Mouse (Mus musculus) bone marrow, adult 2 months (tissue): ENCODE data around the gene Erc1.

ENCODE experiments used
- CTCF ChIP-seq: fragments of 200-500 bp; IDR thresholded peaks from 2 replicates; pipeline ENCODE4 v1.5.1; 2011; ENCODE audit warnings: low read length, control low read depth; ENCODE audit not compliant: control insufficient read depth, insufficient read depth
- POLR2A ChIP-seq: fragments of 200-500 bp; IDR thresholded peaks from 2 replicates; pipeline ENCODE4 v1.6.1; 2011; ENCODE audit warnings: low read depth, mild to moderate bottlenecking, control low read depth, low read length, borderline replicate concordance; ENCODE audit not compliant: control insufficient read depth

GRCm38 (mm10) chr6:119847518-119848033 is 391 bp downstream of the Erc1 start:
- TF ChIP-seq CTCF (no peak), POLR2A (no peak)
